Mouse (Mus musculus) adrenal gland, postnatal 10 days (tissue): ENCODE data around the gene Gng3. TPM values are rescaled to one million over a fixed set of nuclear protein-coding genes. Genes with fewer than 3 reads are reported as not detected.
"Not testable (repeated sequence)": the region's sequence is repeated elsewhere in the genome, so short reads cannot be mapped to it uniquely, and the experiment has no call there.

ENCODE experiments used
- DNase-seq: peaks from one replicate; pipeline ENCODE4 v3.0.0; 2021; ENCODE audit warnings: mixed read lengths
- total RNA-seq, 2 experiments: library from RNA; stranded (reverse); gene quantifications; 2 replicates each; pipeline ENCODE4 v1.2.3; 2021

Gene Gng3
- total RNA-seq, 2 experiments from 2014 or later, result 5.8 to 9.8 TPM

- DNase-seq, result peak; percentile 88
Measured at GRCm38 (mm10) chr19:8844371-8845129, 5.6 kb upstream of the Gng3 start.

GRCm38 (mm10) chr19:8842961-8843360 lies 4.0 kb upstream of the Gng3 start:
- peak; percentile 41 for DNase-seq

DNA sequence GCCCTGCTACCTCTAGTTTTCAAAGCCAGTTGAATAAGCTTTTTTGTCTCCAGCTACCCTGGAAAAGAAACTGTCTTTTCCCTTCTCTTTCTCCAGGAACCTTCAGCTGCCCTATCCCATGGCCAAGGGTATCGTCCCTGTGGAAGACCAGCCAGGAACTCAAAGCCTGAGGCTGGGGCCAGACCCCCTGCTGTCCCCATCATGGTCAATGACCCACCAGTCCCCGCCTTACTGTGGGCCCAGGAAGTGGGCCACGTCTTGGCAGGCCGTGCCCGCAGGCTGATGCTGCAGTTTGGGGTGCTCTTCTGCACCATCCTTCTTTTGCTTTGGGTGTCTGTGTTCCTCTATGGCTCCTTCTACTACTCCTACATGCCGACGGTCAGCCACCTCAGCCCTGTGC lies 2.0 kb upstream of the Gng3 start:
- no peak for DNase-seq

GRCm38 (mm10) chr19:8839908-8840791 lies 1.2 kb upstream of the Gng3 start:
- peak; percentile 88 for DNase-seq

- DNase-seq, result peak; percentile 63
Measured at GRCm38 (mm10) chr19:8838041-8838730, 808 bp downstream of the Gng3 start.

- DNase-seq, result peak; percentile 86
Measured at GRCm38 (mm10) chr19:8837251-8837791, 1.7 kb downstream of the Gng3 start, which contains the start of gene Bscl2. Bscl2 (plus strand) TSS chr19:8837467.

- not testable (repeated sequence) for DNase-seq
Measured at GRCm38 (mm10) chr19:8836327-8836726, 2.7 kb downstream of the Gng3 start.

DNA sequence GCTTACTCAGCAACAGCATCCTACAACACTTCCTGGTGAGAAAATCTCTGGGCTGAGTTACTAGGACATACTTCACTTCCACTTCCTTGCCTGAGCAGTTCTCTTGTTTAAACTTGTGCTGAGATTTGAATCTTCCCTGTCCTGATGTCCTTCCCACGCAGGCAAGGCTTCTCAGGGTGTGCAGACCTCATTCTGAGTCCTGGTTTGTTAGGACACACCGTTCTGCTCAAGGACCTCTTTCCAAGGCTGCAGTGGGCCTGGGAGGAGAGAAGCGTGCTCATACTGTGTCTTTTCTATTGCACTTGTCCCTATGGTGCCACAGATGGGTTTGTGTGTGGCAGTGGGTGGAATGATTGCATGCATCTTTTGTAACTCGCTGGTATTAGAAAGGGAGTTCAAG lies 6.0 kb downstream of the Gng3 start:
- DNase-seq, result no peak

- no peak for DNase-seq
Measured at GRCm38 (mm10) chr19:8831262-8831661, 7.7 kb downstream of the Gng3 start.

DNA sequence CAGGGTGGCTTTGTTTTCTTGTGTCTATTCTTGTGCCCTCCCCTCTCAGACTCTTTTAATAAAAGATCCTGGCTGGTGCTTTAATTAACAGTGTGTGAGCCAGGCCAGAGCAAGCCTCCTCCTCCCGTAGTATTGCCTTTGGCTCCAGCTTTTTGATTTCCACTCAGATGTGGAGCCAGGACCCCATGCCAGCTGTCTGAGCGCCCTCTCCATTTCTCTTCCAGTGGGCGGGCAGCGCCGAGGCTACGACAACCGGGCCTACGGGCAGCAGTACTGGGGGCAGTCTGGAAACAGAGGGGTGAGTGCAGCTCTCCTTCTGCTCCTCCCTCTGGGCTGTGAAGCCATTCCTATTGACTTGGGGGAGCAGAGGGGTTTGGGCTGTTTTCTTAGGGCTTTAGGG lies 8.3 kb downstream of the Gng3 start:
- no peak for DNase-seq

DNA sequence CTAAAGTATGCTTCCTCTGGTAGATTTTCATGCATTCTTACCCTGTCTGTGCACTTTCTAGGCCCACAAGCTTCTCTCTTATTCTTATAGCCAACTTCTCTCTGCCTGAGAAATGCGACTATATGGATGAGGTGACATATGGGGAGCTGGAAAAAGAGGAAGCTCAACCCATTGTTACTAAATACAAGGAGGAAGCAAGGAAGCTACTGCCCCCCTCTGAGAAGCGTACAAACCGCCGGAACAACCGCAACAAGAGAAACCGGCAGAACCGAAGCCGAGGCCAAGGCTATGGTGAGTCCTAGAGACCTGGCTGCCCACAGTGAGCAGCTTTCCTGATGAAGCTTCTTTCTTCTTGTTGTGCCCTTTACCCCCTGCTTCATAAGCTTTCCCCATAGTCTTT lies 9.3 kb downstream of the Gng3 start, which contains the start of gene AC129217.1:
Gene AC129217.1, plus strand, starts transcription at position 114 of the 400 bp plus-strand sequence.
- DNase-seq, result no peak

- no peak for DNase-seq
Measured at GRCm38 (mm10) chr19:8822696-8823095, 16.3 kb downstream of the Gng3 start.

GRCm38 (mm10) chr19:8821146-8821545 lies 17.8 kb downstream of the Gng3 start:
- no peak for DNase-seq

GRCm38 (mm10) chr19:8820424-8820956 lies 18.5 kb downstream of the Gng3 start:
- DNase-seq, result no peak

GRCm38 (mm10) chr19:8819596-8820423 lies 19.2 kb downstream of the Gng3 start, which contains the start of gene Hnrnpul2:
Hnrnpul2 (plus strand) TSS chr19:8820010.
- DNase-seq, result peak; percentile 99

- peak; percentile 96 for DNase-seq
Measured at GRCm38 (mm10) chr19:8818801-8819595, 20.0 kb downstream of the Gng3 start, which contains the start of gene Ttc9c. Ttc9c (minus strand) TSS chr19:8819333.

DNA sequence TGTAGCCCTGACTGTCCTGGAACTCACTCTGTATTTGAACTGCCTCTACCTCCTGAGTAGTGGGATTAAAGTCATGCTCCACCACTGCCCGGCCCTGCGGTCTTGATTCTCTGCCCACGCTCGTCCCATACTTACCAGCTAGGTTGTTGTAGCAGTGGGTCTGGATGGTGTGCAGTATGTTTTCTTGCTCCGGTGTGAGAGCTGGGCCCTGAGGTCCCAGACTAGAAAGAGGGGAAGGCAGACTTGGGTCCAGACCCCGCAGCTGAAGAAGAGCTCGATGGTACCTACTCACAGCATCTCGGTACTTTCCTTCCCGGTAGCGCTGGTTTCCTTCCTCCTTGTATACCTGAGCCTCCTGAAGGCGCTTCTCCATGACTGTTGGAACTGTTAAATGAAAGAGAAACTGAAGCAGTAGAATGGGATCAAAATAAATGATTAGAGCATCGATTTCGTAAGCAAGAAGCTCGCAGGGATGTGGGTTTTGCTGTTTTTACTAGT lies 20.6 kb downstream of the Gng3 start:
- DNase-seq, result no peak

DNA sequence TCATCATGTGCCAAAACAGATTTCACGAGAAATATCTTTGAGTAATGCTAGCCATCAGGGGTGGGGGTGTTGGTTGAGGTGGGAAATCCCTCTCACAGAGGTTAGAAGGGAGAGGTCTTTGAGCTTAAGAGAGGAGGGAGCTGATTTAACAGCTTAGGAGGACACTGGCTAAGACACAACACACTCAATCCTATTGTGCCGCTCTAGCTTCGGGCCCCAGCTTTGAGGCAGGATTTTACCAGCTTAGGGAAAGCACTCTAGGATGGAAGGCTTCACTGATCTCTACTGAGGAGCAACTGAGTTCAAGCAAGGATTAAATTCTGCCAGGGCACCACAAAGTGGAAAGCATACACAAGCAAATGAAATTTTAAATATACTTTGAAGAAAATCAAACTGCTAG lies 22.0 kb downstream of the Gng3 start:
- no peak for DNase-seq

GRCm38 (mm10) chr19:8815812-8816211 lies 23.2 kb downstream of the Gng3 start:
- no peak for DNase-seq

GRCm38 (mm10) chr19:8806810-8807209 lies 32.2 kb downstream of the Gng3 start:
- no peak for DNase-seq
